Mouse (Mus musculus) brain, embryonic 14.5 days (tissue): ENCODE data around the gene Glipr2.

ENCODE experiments used
- CTCF ChIP-seq: fragments of 200-500 bp; IDR thresholded peaks from 2 replicates; pipeline ENCODE4 v1.5.1; 2012; ENCODE audit warnings: inconsistent platforms, mild to moderate bottlenecking, moderate library complexity, borderline replicate concordance; ENCODE audit not compliant: insufficient read depth, insufficient read length; ENCODE audit errors: extremely low read depth
- POLR2A ChIP-seq: fragments of 200-500 bp; IDR thresholded peaks from 2 replicates; pipeline ENCODE4 v1.6.1; 2012; ENCODE audit warnings: mild to moderate bottlenecking, inconsistent platforms, borderline replicate concordance; ENCODE audit not compliant: poor library complexity, insufficient read depth, insufficient read length, severe bottlenecking; ENCODE audit errors: extremely low read depth

GRCm38 (mm10) chr4:43980846-43981245, 23.6 kb downstream of the Glipr2 start:
- TF ChIP-seq POLR2A = no peak
- TF ChIP-seq CTCF = no peak
